Mouse (Mus musculus): ENCODE measurements at regions not wholly inside any gene's neighbourhood (a gene's known extent, or its start where the extent isn't known, plus 50 kb on each side); places are given as distances from the start of the nearest gene placed in this dataset.
A peak's percentile ranks its signal among the peaks of the same experiment; 100 is the strongest.

GRCm38 (mm10) chr17:68057264-68057663 lies 53.3 kb upstream of the Arhgap28 start:
- DNase-seq (ENCODE audit: low spot score), result no peak

- DNase-seq (ENCODE audit: low spot score), result no peak
These were observed 56.5 kb upstream of the Arhgap28 start for GRCm38 (mm10) chr17:68060455-68060854.

GRCm38 (mm10) chr17:68065751-68066150 lies 61.8 kb upstream of the Arhgap28 start:
- DNase-seq (ENCODE audit: low spot score), result no peak

GRCm38 (mm10) chr17:68066204-68066603 lies 62.3 kb upstream of the Arhgap28 start:
- DNase-seq (ENCODE audit: low spot score), result no peak

GRCm38 (mm10) chr17:68069008-68069407 lies 65.1 kb upstream of the Arhgap28 start:
- no peak for DNase-seq (ENCODE audit: low spot score)

- DNase-seq (ENCODE audit: low spot score), result no peak
These were observed 65.6 kb upstream of the Arhgap28 start for GRCm38 (mm10) chr17:68069484-68069883.

GRCm38 (mm10) chr17:68071472-68071871 lies 67.6 kb upstream of the Arhgap28 start:
- DNase-seq (ENCODE audit: low spot score), result no peak

GRCm38 (mm10) chr17:68075712-68076111 lies 71.8 kb upstream of the Arhgap28 start:
- DNase-seq (ENCODE audit: low spot score), result peak; percentile 27

GRCm38 (mm10) chr17:68078709-68079108 lies 74.8 kb upstream of the Arhgap28 start:
- no peak for DNase-seq (ENCODE audit: low spot score)

- no peak for DNase-seq (ENCODE audit: low spot score)
These were observed 80.5 kb upstream of the Arhgap28 start for GRCm38 (mm10) chr17:68084446-68084845.

- no peak for DNase-seq (ENCODE audit: low spot score)
These were observed 83.2 kb upstream of the Arhgap28 start for GRCm38 (mm10) chr17:68087149-68087548.

GRCm38 (mm10) chr17:68089179-68089578 lies 85.3 kb upstream of the Arhgap28 start:
- no peak for DNase-seq (ENCODE audit: low spot score)

- DNase-seq (ENCODE audit: low spot score), result no peak
These were observed 85.9 kb upstream of the Arhgap28 start for GRCm38 (mm10) chr17:68089830-68090229.

- DNase-seq (ENCODE audit: low spot score), result no peak
These were observed 93.1 kb upstream of the Arhgap28 start for GRCm38 (mm10) chr17:68096982-68097381.

- DNase-seq (ENCODE audit: low spot score), result no peak
These were observed 93.5 kb upstream of the Arhgap28 start for GRCm38 (mm10) chr17:68097436-68097835.

- DNase-seq (ENCODE audit: low spot score), result no peak
These were observed 96.2 kb upstream of the Arhgap28 start for GRCm38 (mm10) chr17:68100093-68100492.

GRCm38 (mm10) chr17:68103346-68103745 lies 99.4 kb upstream of the Arhgap28 start:
- no peak for DNase-seq (ENCODE audit: low spot score)

- no peak for DNase-seq (ENCODE audit: low spot score)
These were observed 102.4 kb upstream of the Arhgap28 start for GRCm38 (mm10) chr17:68106366-68106765.

GRCm38 (mm10) chr17:68107875-68108274 lies 104.0 kb upstream of the Arhgap28 start:
- DNase-seq (ENCODE audit: low spot score), result no peak

- DNase-seq (ENCODE audit: low spot score), result no peak
These were observed 108.0 kb upstream of the Arhgap28 start for GRCm38 (mm10) chr17:68111834-68112473.

- no peak for DNase-seq (ENCODE audit: low spot score)
These were observed 108.9 kb upstream of the Arhgap28 start for GRCm38 (mm10) chr17:68112763-68113330.

- no peak for DNase-seq (ENCODE audit: low spot score)
These were observed 111.7 kb upstream of the Arhgap28 start for GRCm38 (mm10) chr17:68115599-68115998.

GRCm38 (mm10) chr17:68119055-68119698 lies 115.3 kb upstream of the Arhgap28 start:
- DNase-seq (ENCODE audit: low spot score), result no peak

GRCm38 (mm10) chr17:68120230-68120629 lies 116.3 kb upstream of the Arhgap28 start:
- DNase-seq (ENCODE audit: low spot score), result no peak
